Mouse (Mus musculus) neural tube, embryonic 11.5 days (tissue): ENCODE measurements around the gene AB124611. TPM values are rescaled to one million over a fixed set of nuclear protein-coding genes. Genes with fewer than 3 reads are reported as not detected.

Experiments
- ATAC-seq: fragments of 200-750 bp; cut with Nextera tagmentation; 2 replicates; pipeline ENCODE4 v1.8.0; 2017; ENCODE audit warnings: moderate number of reproducible peaks, mild to moderate bottlenecking, moderate TSS enrichment, moderate library complexity; ENCODE audit not compliant: insufficient read depth, low FRiP score, low TSS enrichment
- DNase-seq: peaks from one replicate; pipeline ENCODE4 v3.0.0-alpha.2; 2015; ENCODE audit warnings: low spot score
- H3K27ac ChIP-seq: fragments of 300-500 bp; sonication (generic); 2 replicates; pipeline ENCODE4 v1.5.1; 2014; ENCODE audit warnings: low read depth, mild to moderate bottlenecking, low read length
- H3K27me3 ChIP-seq: fragments of 300-500 bp; sonication (generic); 2 replicates; pipeline ENCODE4 v1.6.1; 2014; ENCODE audit warnings: mild to moderate bottlenecking, low read length, mixed read lengths; ENCODE audit not compliant: control insufficient read depth, insufficient read depth
- H3K36me3 ChIP-seq: fragments of 300-500 bp; sonication (generic); 2 replicates; pipeline ENCODE4 v1.6.1; 2014; ENCODE audit warnings: mild to moderate bottlenecking, low read length, moderate library complexity, mixed read lengths; ENCODE audit not compliant: control insufficient read depth, insufficient read depth
- H3K4me1 ChIP-seq: fragments of 300-500 bp; sonication (generic); 2 replicates; pipeline ENCODE4 v1.6.1; 2014; ENCODE audit warnings: low read length, mixed read lengths; ENCODE audit not compliant: control insufficient read depth, insufficient read depth
- H3K4me2 ChIP-seq: fragments of 300-500 bp; sonication (generic); 2 replicates; pipeline ENCODE4 v1.6.1; 2014; ENCODE audit warnings: low read depth, mild to moderate bottlenecking, moderate library complexity
- H3K4me3 ChIP-seq: fragments of 300-500 bp; sonication (generic); 2 replicates; pipeline ENCODE4 v1.5.1; 2014; ENCODE audit warnings: low read depth, low read length
- H3K9ac ChIP-seq: fragments of 300-500 bp; sonication (generic); 2 replicates; pipeline ENCODE4 v1.6.1; 2014; ENCODE audit warnings: mild to moderate bottlenecking, low read length
- H3K9me3 ChIP-seq: fragments of 300-500 bp; sonication (generic); 2 replicates; pipeline ENCODE4 v1.6.1; 2016; ENCODE audit warnings: low read length; ENCODE audit not compliant: control insufficient read depth
- WGBS: fragments of 180-500 bp; shearing (Covaris S2); extraction: QIAGEN DNeasy Blood & Tissue Kit; methylation state at CpG from one replicate; pipeline ENCODE4 v1.1.7; 2014; 5-methylcytosine and 5-hydroxymethylcytosine counted together
- microRNA-seq: library from miRNA; unstranded; fragments of <30 nt; microRNA quantifications from one replicate; pipeline ENCODE4, GENCODE M21; 2016
- polyA plus RNA-seq: library from polyadenylated mRNA; unstranded; fragments of >200 nt; fragmentation: Nextera tagmentation; extraction: Ambion mirVana; gene quantifications from 2 replicates; pipeline ENCODE4 v1.2.1, GENCODE M21; 2014

Gene AB124611
- polyA plus RNA-seq, 1 experiment from 2014 or later = 2.7 TPM

DNA sequence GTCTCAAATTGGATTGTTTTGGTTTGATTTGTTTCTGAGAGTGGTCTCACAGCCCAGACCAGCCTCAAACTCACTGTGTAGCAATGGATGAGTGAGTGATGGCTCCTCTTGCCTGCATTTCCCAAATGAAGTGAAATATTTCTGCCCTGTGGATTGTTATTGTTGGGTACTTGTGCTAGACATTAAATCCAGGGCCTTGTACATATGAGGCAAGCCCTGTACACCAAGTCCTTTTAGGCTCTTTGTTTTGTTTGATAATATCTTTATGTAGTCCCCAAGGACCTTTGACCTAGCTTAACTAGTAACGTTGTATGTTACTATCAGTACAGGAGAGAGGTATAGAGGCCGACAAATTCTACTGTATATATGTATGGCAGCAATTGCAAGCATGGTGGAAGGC, 68.9 kb downstream of the AB124611 start:
- Histone ChIP-seq H3K36me3 (peaks cover 3% of the 10 kb centered on the region; the same call in 1 of the 2 replicates), H3K9me3 (no peaks in the 10 kb centered on the region), H3K27ac (no peak overlapping the region), H3K4me1 (peaks cover 8% of the 10 kb centered on the region), H3K4me2 (no peak overlapping the region), H3K27me3 (no peaks in the 10 kb centered on the region), H3K4me3 (no peak overlapping the region), H3K9ac (no peak overlapping the region)
- DNase-seq (no peak), ATAC-seq (no peak)
- WGBS = 92% methylated on average over 2 of the region's 2 CpGs

Small RNAs within 50 kb of the gene (microRNA-seq; reads per million reads assigned to microRNA genes)
- 9.6 reads per million, percentile 21 among the genes with 10 or more reads in this experiment for gene Mir199a-1

Other genes starting within 250 kb of the AB124611 start
- gene Kri1, start 238.2 kb upstream of the AB124611 start, polyA plus RNA-seq = 15.0 and 15.5 TPM in 2 replicates
- gene Cdkn2d, start 234.8 kb upstream of the AB124611 start, polyA plus RNA-seq = 79.4 and 87.1 TPM in 2 replicates
- gene Ap1m2, start 213.8 kb upstream of the AB124611 start, polyA plus RNA-seq = 2.0 and 2.7 TPM in 2 replicates
- gene Slc44a2, start 205.5 kb upstream of the AB124611 start, polyA plus RNA-seq = 79.1 and 81.5 TPM in 2 replicates
- 270 and 288 TPM in 2 replicates for gene Ilf3, start 158.3 kb upstream of the AB124611 start, polyA plus RNA-seq
- gene Qtrt1, start 114.3 kb upstream of the AB124611 start, polyA plus RNA-seq = 47.8 and 51.8 TPM in 2 replicates
- 66.3 and 69.7 TPM in 2 replicates for gene Dnm2, start 101.3 kb upstream of the AB124611 start, polyA plus RNA-seq
- gene Tmed1, start 15.9 kb upstream of the AB124611 start, polyA plus RNA-seq = 69.8 and 77.0 TPM in 2 replicates
- 81.4 and 84.6 TPM in 2 replicates for gene Carm1, start 20.7 kb downstream of the AB124611 start, polyA plus RNA-seq
- 59.8 and 63.8 TPM in 2 replicates for gene Timm29, start 66.5 kb downstream of the AB124611 start, polyA plus RNA-seq
- gene Yipf2, start 66.7 kb downstream of the AB124611 start, polyA plus RNA-seq = 13.8 and 17.5 TPM in 2 replicates
- 172 and 175 TPM in 2 replicates for gene Smarca4, start 90.0 kb downstream of the AB124611 start, polyA plus RNA-seq
- 18.7 and 22.5 TPM in 2 replicates for gene Ldlr, start 197.3 kb downstream of the AB124611 start, polyA plus RNA-seq
- gene Spc24, start 234.1 kb downstream of the AB124611 start, polyA plus RNA-seq = 116 and 117 TPM in 2 replicates